Mouse (Mus musculus): ENCODE data around the gene Ahnak. TPM values are rescaled to one million over a fixed set of nuclear protein-coding genes. Genes with fewer than 3 reads are reported as not detected.

The Ahnak gene
- total and polyA plus RNA-seq, 3 experiments, result 23.0 to 348 (median 299) TPM

DNA sequence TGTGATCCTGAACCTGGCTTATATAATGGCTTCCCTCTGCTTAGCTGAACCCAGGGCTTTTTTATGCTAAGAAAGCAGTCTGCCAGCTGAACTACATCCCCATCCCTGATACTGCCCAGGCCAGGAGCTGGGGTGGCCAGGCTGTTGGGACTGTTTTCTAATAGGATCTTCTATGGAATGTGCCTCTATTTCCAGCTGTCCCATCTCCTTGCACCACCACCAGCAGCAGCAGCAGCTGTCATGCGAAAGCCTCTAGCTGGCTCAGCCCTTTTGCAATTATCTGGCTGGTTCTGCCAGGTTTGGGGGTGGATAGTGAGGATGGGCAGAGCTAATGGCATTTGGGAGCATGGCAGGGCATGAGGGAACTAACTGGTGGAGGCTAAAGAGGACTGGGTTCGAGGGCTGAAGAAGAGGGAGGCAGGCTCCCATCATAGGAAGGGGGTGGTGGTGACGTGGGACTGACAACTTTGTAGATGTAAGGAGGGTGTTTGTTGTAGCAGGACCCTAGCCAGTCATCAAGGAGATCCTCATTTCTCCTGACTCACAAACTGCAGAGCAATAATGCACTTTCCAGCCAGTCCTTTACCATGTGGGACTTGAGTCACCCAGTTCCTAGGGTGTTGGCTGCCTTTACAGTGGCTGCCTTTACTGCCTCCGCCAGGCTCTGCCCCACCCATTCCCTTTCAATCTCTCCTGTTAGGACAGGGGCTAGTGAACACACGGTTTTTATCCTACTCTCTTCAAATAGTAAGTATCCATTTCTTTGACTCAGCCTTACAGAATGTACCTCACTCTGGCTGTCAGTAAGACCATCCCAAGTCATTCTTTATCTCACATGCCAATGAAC lies 6.6 kb upstream of the Ahnak start:
- H3K27me3 ChIP-seq (ENCODE audit: control insufficient read depth, insufficient read depth, low read length), result no peaks in the 10 kb centered on the region
- H3K79me2 ChIP-seq (replicated peaks; ENCODE audit: control insufficient read depth, insufficient read depth, low read length), result no peaks in the 10 kb centered on the region
- peaks cover 6% of the 10 kb centered on the region for H3K36me3 ChIP-seq (ENCODE audit: control insufficient read depth, insufficient read depth, low read length)
- H3K9ac ChIP-seq (ENCODE audit: low read depth, low read length), result no peak overlapping the region
- 39% methylated on average over 5 of the region's 5 CpGs for WGBS
- H3K4me3 ChIP-seq, result no peak overlapping the region
- intact Hi-C loops (cut with DNase I), result no loop called here
- peaks cover 30% of the 10 kb centered on the region for H3K4me1 ChIP-seq (ENCODE audit: control insufficient read depth, insufficient read depth, low read length)
- TF ChIP-seq POLR2A (IDR thresholded peaks at IDR 0.05; ENCODE audit: insufficient read depth, low read depth, low read length) (no peak), CTCF (IDR thresholded peaks at IDR 0.05) (no peak), EP300 (IDR thresholded peaks at IDR 0.05; ENCODE audit: insufficient read depth, low read depth, low read length) (no peak)
- DNase-seq, result no peak
- peak overlapping the region; percentile 48 for H3K27ac ChIP-seq

DNA sequence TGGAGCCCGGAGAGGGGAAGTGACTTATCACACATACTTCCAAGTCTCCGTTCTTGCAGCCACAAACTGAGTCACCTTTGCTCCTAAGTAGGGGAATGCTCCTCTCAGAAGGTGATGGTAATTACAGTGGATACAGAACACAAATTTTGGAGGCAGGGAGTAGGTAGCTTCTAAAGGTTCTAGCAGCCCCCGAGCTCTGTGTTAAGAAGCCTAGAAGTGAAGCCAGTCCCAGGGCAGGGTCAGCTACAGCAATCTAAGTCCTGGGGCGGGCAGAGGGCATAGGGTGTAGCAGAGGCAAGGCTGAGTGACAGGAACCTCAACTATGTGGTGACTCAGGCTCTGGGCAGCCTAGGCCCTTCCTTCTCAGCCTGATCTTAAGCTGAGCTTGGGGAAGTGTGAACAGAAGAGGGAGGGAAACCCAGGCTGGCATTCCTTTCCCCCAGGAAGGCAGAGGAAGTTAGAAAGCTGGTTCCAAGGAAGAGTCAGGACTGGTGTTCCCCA lies 5.9 kb upstream of the Ahnak start:
- 23% methylated on average over 4 of the region's 4 CpGs for WGBS
- 0 out of 2 replicates have a peak, but pooled peaks have one; percentile 20 for TF ChIP-seq POLR2A (IDR thresholded peaks at IDR 0.05; ENCODE audit: insufficient read depth, low read depth, low read length)
- 0 out of 2 replicates have a peak, but pooled peaks have one; percentile 20 for TF ChIP-seq EP300 (IDR thresholded peaks at IDR 0.05; ENCODE audit: insufficient read depth, low read depth, low read length)
- TF ChIP-seq CTCF (IDR thresholded peaks at IDR 0.05), result no peak

GRCm38 (mm10) chr19:8984255-8984868 lies 4.7 kb upstream of the Ahnak start:
- Histone ChIP-seq H3K9ac (ENCODE audit: low read depth, low read length) (no peak overlapping the region), H3K27me3 (ENCODE audit: control insufficient read depth, insufficient read depth, low read length) (no peaks in the 10 kb centered on the region), H3K36me3 (ENCODE audit: control insufficient read depth, insufficient read depth, low read length) (peaks cover 1% of the 10 kb centered on the region), H3K27ac (peak overlapping the region; percentile 48; the same call in 1 of the 2 replicates), H3K4me1 (ENCODE audit: control insufficient read depth, insufficient read depth, low read length) (peaks cover 39% of the 10 kb centered on the region), H3K79me2 (replicated peaks; ENCODE audit: control insufficient read depth, insufficient read depth, low read length) (no peaks in the 10 kb centered on the region), H3K4me3 (no peak overlapping the region)
- TF ChIP-seq EP300 (IDR thresholded peaks at IDR 0.05; ENCODE audit: insufficient read depth, low read depth, low read length), result 0 out of 2 replicates have a peak, but pooled peaks have one; percentile 14
- TF ChIP-seq POLR2A (IDR thresholded peaks at IDR 0.05; ENCODE audit: insufficient read depth, low read depth, low read length), result no peak
- intact Hi-C loops (cut with DNase I), result no loop called here
- DNase-seq, result peak; percentile 71 to 83
- 20% methylated on average over 7 of the region's 7 CpGs for WGBS

More for the DNA sequence above, 5.9 kb upstream of the Ahnak start:
- Histone ChIP-seq H3K27me3 (ENCODE audit: control insufficient read depth, insufficient read depth, low read length) (no peaks in the 10 kb centered on the region), H3K9ac (ENCODE audit: low read depth, low read length) (peak overlapping the region; percentile 3; the same call in 1 of the 2 replicates), H3K36me3 (ENCODE audit: control insufficient read depth, insufficient read depth, low read length) (peaks cover 6% of the 10 kb centered on the region), H3K4me3 (no peak overlapping the region), H3K79me2 (replicated peaks; ENCODE audit: control insufficient read depth, insufficient read depth, low read length) (no peaks in the 10 kb centered on the region), H3K4me1 (ENCODE audit: control insufficient read depth, insufficient read depth, low read length) (peaks cover 34% of the 10 kb centered on the region), H3K27ac (peak overlapping the region; percentile 48; the same call in 1 of the 2 replicates)
- intact Hi-C loops (cut with DNase I), result no loop called here
- peak in 1 of 2 experiments; percentile 65 for DNase-seq

DNA sequence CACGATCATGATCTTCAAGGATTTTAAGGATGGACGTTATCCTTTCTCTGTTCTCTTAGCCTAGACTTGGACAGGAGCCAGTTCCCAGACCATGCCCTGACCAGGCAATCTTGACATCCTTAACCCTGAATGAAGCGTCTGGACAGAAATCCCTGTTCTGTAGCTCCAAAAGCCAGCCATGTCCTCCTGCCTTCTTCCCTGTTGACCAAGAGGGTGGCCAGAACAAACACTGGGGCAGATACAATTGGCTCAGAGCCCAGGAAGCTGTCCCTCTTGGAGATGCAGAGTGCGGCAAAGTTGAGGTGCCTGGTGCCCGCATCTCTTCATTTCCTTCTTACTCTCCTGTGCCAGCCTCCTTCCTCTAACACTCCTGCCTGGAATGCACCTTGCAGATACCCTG lies 3.2 kb upstream of the Ahnak start:
- 43% methylated on average over 5 of the region's 5 CpGs for WGBS
- TF ChIP-seq POLR2A (IDR thresholded peaks at IDR 0.05; ENCODE audit: insufficient read depth, low read depth, low read length) (no peak), CTCF (IDR thresholded peaks at IDR 0.05) (no peak), EP300 (IDR thresholded peaks at IDR 0.05; ENCODE audit: insufficient read depth, low read depth, low read length) (no peak)
- peaks cover 36% of the 10 kb centered on the region for H3K4me1 ChIP-seq (ENCODE audit: control insufficient read depth, insufficient read depth, low read length)
- no peak overlapping the region for H3K9ac ChIP-seq (ENCODE audit: low read depth, low read length)
- no peak for DNase-seq
- H3K27ac ChIP-seq, result no peak overlapping the region
- H3K27me3 ChIP-seq (ENCODE audit: control insufficient read depth, insufficient read depth, low read length), result no peaks in the 10 kb centered on the region
- H3K79me2 ChIP-seq (replicated peaks; ENCODE audit: control insufficient read depth, insufficient read depth, low read length), result no peaks in the 10 kb centered on the region
- intact Hi-C loops (cut with DNase I), result no loop called here
- H3K36me3 ChIP-seq (ENCODE audit: control insufficient read depth, insufficient read depth, low read length), result no peaks in the 10 kb centered on the region; the same call in 1 of the 2 replicates
- H3K4me3 ChIP-seq, result no peak overlapping the region

DNA sequence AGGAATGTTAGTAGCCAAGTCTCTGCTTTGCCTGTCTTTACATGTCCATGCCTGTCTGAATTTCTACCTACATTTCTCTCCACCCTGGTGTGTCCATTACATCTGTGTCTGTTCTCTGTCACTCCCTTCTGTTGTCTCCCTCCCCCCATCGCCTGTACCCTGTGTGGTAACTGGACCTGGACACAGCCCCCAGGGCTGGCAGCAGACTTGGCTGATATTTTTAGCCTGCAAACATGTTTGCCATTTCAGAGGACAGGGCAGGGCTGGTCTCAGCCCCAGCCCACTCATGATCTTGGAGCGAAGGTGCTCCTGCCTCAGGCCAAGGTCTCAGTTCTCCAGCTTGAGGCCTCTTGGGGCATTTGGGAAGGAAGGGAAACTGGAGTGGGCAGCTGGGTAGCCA lies 1.3 kb upstream of the Ahnak start:
- no peak overlapping the region; the same call in 1 of the 2 replicates for H3K4me3 ChIP-seq
- 49% methylated on average over 2 of the region's 2 CpGs for WGBS
- no peaks in the 10 kb centered on the region; the same call in 1 of the 2 replicates for H3K36me3 ChIP-seq (ENCODE audit: control insufficient read depth, insufficient read depth, low read length)
- TF ChIP-seq EP300 (IDR thresholded peaks at IDR 0.05; ENCODE audit: insufficient read depth, low read depth, low read length) (0 out of 2 replicates have a peak, but pooled peaks have one; percentile 20), POLR2A (IDR thresholded peaks at IDR 0.05; ENCODE audit: insufficient read depth, low read depth, low read length) (peak; percentile 51; the same call in 1 of the 2 replicates), CTCF (IDR thresholded peaks at IDR 0.05) (no peak)
- peak overlapping the region; percentile 6; the same call in 1 of the 2 replicates for H3K9ac ChIP-seq (ENCODE audit: low read depth, low read length)
- no peaks in the 10 kb centered on the region for H3K27me3 ChIP-seq (ENCODE audit: control insufficient read depth, insufficient read depth, low read length)
- peaks cover 30% of the 10 kb centered on the region for H3K4me1 ChIP-seq (ENCODE audit: control insufficient read depth, insufficient read depth, low read length)
- H3K79me2 ChIP-seq (replicated peaks; ENCODE audit: control insufficient read depth, insufficient read depth, low read length), result no peaks in the 10 kb centered on the region
- DNase-seq, result peak; percentile 57 to 68
- peak overlapping the region; percentile 100 for H3K27ac ChIP-seq
- intact Hi-C loops (cut with DNase I), result no loop called here

All from heart, adult 2 months (tissue).